22 mouse cellular contexts compared by ENCODE assay signal in genomic region chr10:92888466-92888865, GRCm38 (mm10).
A peak's percentile ranks its signal among the peaks of the same experiment; 100 is the strongest.
DNase-seq lines count a peak whose midpoint lies in the region; ATAC-seq and TF ChIP-seq lines count a peak whose summit lies in the region.
"Had no signal": no experiment of that assay in that cellular context is flagged by ENCODE, and none has a peak within 500 bp of the region (broad histone marks: within the 10 kb centered on the region; RNA-seq: fewer than 3 reads in every experiment).

No protein-coding gene starts in this region.

- H3K27ac ChIP-seq in forebrain, postnatal 0 days (ENCODE audit: low read depth, low read length) = no peak overlapping the region
- no peak overlapping the region for H3K27ac ChIP-seq in forebrain, embryonic 12.5 days
- H3K27ac ChIP-seq: embryonic facial prominence, embryonic 12.5 days; embryonic facial prominence, embryonic 15.5 days; forebrain, embryonic 15.5 days; heart, adult 2 months; heart, embryonic 10.5 days; hindbrain, embryonic 12.5 days; hindbrain, embryonic 15.5 days had no signal

- no peak overlapping the region for H3K9ac ChIP-seq in forebrain, postnatal 0 days
- no peak overlapping the region for H3K9ac ChIP-seq in forebrain, embryonic 12.5 days
- H3K9ac ChIP-seq: embryonic facial prominence, embryonic 12.5 days; embryonic facial prominence, embryonic 15.5 days; forebrain, embryonic 15.5 days; hindbrain, embryonic 12.5 days; hindbrain, embryonic 15.5 days had no signal

- no peaks in the 10 kb centered on the region for H3K27me3 ChIP-seq in forebrain, postnatal 0 days (ENCODE audit: insufficient read depth, low read length)
- no peaks in the 10 kb centered on the region for H3K27me3 ChIP-seq in forebrain, embryonic 12.5 days
- peaks cover 3% of the 10 kb centered on the region for H3K27me3 ChIP-seq in C2C12 (ENCODE audit: control insufficient read depth, insufficient read depth, insufficient read length)
- H3K27me3 ChIP-seq: embryonic facial prominence, embryonic 12.5 days; embryonic facial prominence, embryonic 15.5 days; forebrain, embryonic 15.5 days; hindbrain, embryonic 12.5 days; hindbrain, embryonic 15.5 days had no signal

- no peaks in the 10 kb centered on the region for H3K79me2 ChIP-seq in C2C12 (ENCODE audit: control insufficient read depth, insufficient read depth)

- no peak overlapping the region for H3K4me3 ChIP-seq in forebrain, postnatal 0 days (ENCODE audit: low read depth, low read length)
- H3K4me3 ChIP-seq in forebrain, embryonic 12.5 days (replicated peaks) = no peak overlapping the region
- H3K4me3 ChIP-seq in C2C12 (ENCODE audit: insufficient read depth, poor library complexity, severe bottlenecking) = no peak overlapping the region
- H3K4me3 ChIP-seq: embryonic facial prominence, embryonic 12.5 days; embryonic facial prominence, embryonic 15.5 days; forebrain, embryonic 15.5 days; heart, adult 2 months; heart, embryonic 10.5 days; hindbrain, embryonic 12.5 days; hindbrain, embryonic 15.5 days had no signal

- H3ac ChIP-seq in C2C12 (ENCODE audit: control insufficient read depth, insufficient read length, low read depth) = no peak overlapping the region

- H3K79me3 ChIP-seq in C2C12 (ENCODE audit: low read depth) = no peaks in the 10 kb centered on the region

- DNase-seq in forebrain, postnatal 0 days = peak; percentile 64
- peak; percentile 20 for DNase-seq in brain, embryonic 14.5 days (ENCODE audit: low read depth)
- DNase-seq in kidney, adult 9 months = no peak
- DNase-seq in layer of hippocampus, adult 8-10 months (ENCODE audit: low spot score in 2 of 2) = no peak
- DNase-seq: adrenal gland, adult 8-10 months; adrenal gland, postnatal 25 days; cerebellum, adult 11 months; cerebellum, adult 2 months; cerebellum, adult 9-11 months; cerebellum, postnatal 25 days; gastrocnemius, postnatal 25 days; heart, adult 2 months had no signal

- no peaks in the 10 kb centered on the region for H3K9me3 ChIP-seq in forebrain, postnatal 0 days (ENCODE audit: low read length)
- no peaks in the 10 kb centered on the region for H3K9me3 ChIP-seq in forebrain, embryonic 12.5 days
- H3K9me3 ChIP-seq: embryonic facial prominence, embryonic 12.5 days; embryonic facial prominence, embryonic 15.5 days; forebrain, embryonic 15.5 days; heart, embryonic 10.5 days; hindbrain, embryonic 12.5 days; hindbrain, embryonic 15.5 days had no signal

- no peaks in the 10 kb centered on the region for H3K36me3 ChIP-seq in forebrain, postnatal 0 days (ENCODE audit: insufficient read depth)
- H3K36me3 ChIP-seq in forebrain, embryonic 12.5 days (replicated peaks) = no peaks in the 10 kb centered on the region
- no peaks in the 10 kb centered on the region for H3K36me3 ChIP-seq in C2C12 (ENCODE audit: control insufficient read depth, insufficient read depth)
- H3K36me3 ChIP-seq: embryonic facial prominence, embryonic 12.5 days; embryonic facial prominence, embryonic 15.5 days; forebrain, embryonic 15.5 days; heart, embryonic 10.5 days; hindbrain, embryonic 12.5 days; hindbrain, embryonic 15.5 days had no signal

- no peak for TF ChIP-seq POLR2A in brain, embryonic 14.5 days (IDR thresholded peaks at IDR 0.05; ENCODE audit: borderline replicate concordance, extremely low read depth, insufficient read depth, insufficient read length, poor library complexity, severe bottlenecking)

- no peak overlapping the region for H3K4me2 ChIP-seq in forebrain, postnatal 0 days (ENCODE audit: low read depth)
- H3K4me2 ChIP-seq in forebrain, embryonic 12.5 days = no peak overlapping the region
- H3K4me2 ChIP-seq: embryonic facial prominence, embryonic 12.5 days; embryonic facial prominence, embryonic 15.5 days; forebrain, embryonic 15.5 days; hindbrain, embryonic 12.5 days; hindbrain, embryonic 15.5 days had no signal

- WGBS in forebrain, postnatal 0 days = 71% methylated on average over 6 of the region's 6 CpGs
- 92% methylated on average over 6 of the region's 6 CpGs for WGBS in forebrain, embryonic 12.5 days

- peak; percentile 38 for ATAC-seq in forebrain, postnatal 0 days
- ATAC-seq in forebrain, embryonic 12.5 days (ENCODE audit: low FRiP score) = no peak
- ATAC-seq: activated CD4-positive, CD25-positive, alpha-beta regulatory T cell, adult 4 months; forebrain, embryonic 15.5 days; intestine, postnatal 0 days had no signal

- no peak for TF ChIP-seq CTCF in forebrain, postnatal 0 days (IDR thresholded peaks at IDR 0.05; ENCODE audit: low read depth)
- TF ChIP-seq CTCF in C2C12 (IDR thresholded peaks at IDR 0.05; ENCODE audit: control insufficient read depth, insufficient read depth, insufficient read length) = no peak
- TF ChIP-seq CTCF in brain, embryonic 14.5 days (IDR thresholded peaks at IDR 0.05; ENCODE audit: borderline replicate concordance, extremely low read depth, insufficient read depth, insufficient read length) = no peak

- no peaks in the 10 kb centered on the region for H3K4me1 ChIP-seq in forebrain, postnatal 0 days (ENCODE audit: insufficient read depth)
- no peaks in the 10 kb centered on the region for H3K4me1 ChIP-seq in forebrain, embryonic 12.5 days
- H3K4me1 ChIP-seq: embryonic facial prominence, embryonic 12.5 days; embryonic facial prominence, embryonic 15.5 days; forebrain, embryonic 15.5 days; heart, embryonic 10.5 days; hindbrain, embryonic 12.5 days; hindbrain, embryonic 15.5 days had no signal

TF ChIP-seq in C2C12, 6 proteins besides CTCF, POLR2A, EP300 and RAD21:
- no peak for TF ChIP-seq FOSL1 (IDR thresholded peaks at IDR 0.05; ENCODE audit: insufficient read depth, low read length, poor library complexity, severe bottlenecking)
- TF ChIP-seq MYOG (IDR thresholded peaks at IDR 0.05; ENCODE audit: control insufficient read depth, extremely low read depth, insufficient read length) = no peak
- peak; percentile 12 for TF ChIP-seq MYOD1 (IDR thresholded peaks at IDR 0.05; ENCODE audit: control insufficient read depth, insufficient read length, low read depth)
- TF ChIP-seq MAX (IDR thresholded peaks at IDR 0.05) = no peak

Comparison
In these comparisons a context has a peak if more than half of its experiments do, and no peak if none do; other contexts are left out.
1. DNase-seq: peak in forebrain, postnatal 0 days (single experiment) and brain, embryonic 14.5 days (single experiment); none in kidney, adult 9 months (single experiment) and layer of hippocampus, adult 8-10 months (0 of 2).